In genomic region chr1:60180784-60181221, GRCm38 (mm10) we compare ENCODE assay signal across 8 mouse cellular contexts. TPM values are rescaled to one million over a fixed set of nuclear protein-coding genes. Genes with fewer than 3 reads are reported as not detected.
A peak's percentile ranks its signal among the peaks of the same experiment; 100 is the strongest.
DNase-seq lines count a peak whose midpoint lies in the region; ATAC-seq and TF ChIP-seq lines count a peak whose summit lies in the region.

No protein-coding gene starts in this region.

- no peaks in the 10 kb centered on the region for H3K36me3 ChIP-seq in forebrain, embryonic 13.5 days (ENCODE audit: poor library complexity, severe bottlenecking)
- H3K36me3 ChIP-seq in midbrain, postnatal 0 days (ENCODE audit: insufficient read depth, low read length) = no peaks in the 10 kb centered on the region

- H3K9ac ChIP-seq in forebrain, embryonic 13.5 days = peak overlapping the region; percentile 88
- peak overlapping the region; percentile 90 for H3K9ac ChIP-seq in midbrain, postnatal 0 days (replicated peaks; ENCODE audit: low read length, poor library complexity, severe bottlenecking)

- H3K4me2 ChIP-seq in forebrain, embryonic 13.5 days = peak overlapping the region; percentile 70
- H3K4me2 ChIP-seq in midbrain, postnatal 0 days (ENCODE audit: low read depth, low read length, poor library complexity, severe bottlenecking) = peak overlapping the region; percentile 63

- peaks cover 13% of the 10 kb centered on the region for H3K4me1 ChIP-seq in forebrain, embryonic 13.5 days
- no peaks in the 10 kb centered on the region for H3K4me1 ChIP-seq in midbrain, postnatal 0 days (ENCODE audit: insufficient read depth, low read length)

- no peak for TF ChIP-seq CTCF in midbrain, postnatal 0 days (IDR thresholded peaks at IDR 0.05)

- WGBS in forebrain, embryonic 13.5 days = under 1% methylated on average over 30 of the region's 30 CpGs
- under 1% methylated on average over 21 of the region's 30 CpGs for WGBS in midbrain, postnatal 0 days

- no peaks in the 10 kb centered on the region for H3K27me3 ChIP-seq in forebrain, embryonic 13.5 days
- no peaks in the 10 kb centered on the region for H3K27me3 ChIP-seq in midbrain, postnatal 0 days (ENCODE audit: insufficient read depth, low read length)

- H3K9me3 ChIP-seq in forebrain, embryonic 13.5 days (replicated peaks) = no peaks in the 10 kb centered on the region
- no peaks in the 10 kb centered on the region for H3K9me3 ChIP-seq in midbrain, postnatal 0 days (ENCODE audit: low read length)

- no peak for ATAC-seq in forebrain, embryonic 13.5 days
- peak; percentile 82; the same call in 1 of the 2 replicates for ATAC-seq in midbrain, postnatal 0 days (ENCODE audit: low FRiP score)

- peak overlapping the region; percentile 91 for H3K27ac ChIP-seq in forebrain, embryonic 13.5 days
- peak overlapping the region; percentile 92 for H3K27ac ChIP-seq in midbrain, postnatal 0 days (ENCODE audit: low read depth, low read length)

- DNase-seq in heart, adult 8-10 months (ENCODE audit: low spot score) = peak; percentile 48
- no peak for DNase-seq in heart, postnatal 14 days
- peak; percentile 45 for DNase-seq in urinary bladder, postnatal 14 days (ENCODE audit: low spot score)
- no peak for DNase-seq in urinary bladder, postnatal 25 days (ENCODE audit: low spot score)
- peak; percentile 24 to 41 for DNase-seq in layer of hippocampus, postnatal 25 days (ENCODE audit: extremely low spot score in 1 of 2, low spot score in 1 of 2)
- DNase-seq in midbrain, postnatal 0 days (ENCODE audit: low spot score) = no peak
- DNase-seq in MN1 (ENCODE audit: low spot score) = no peak

- intact Hi-C loops in heart, postnatal 14 days (cut with DNase I) = no loop called here

- H3K4me3 ChIP-seq in forebrain, embryonic 13.5 days = peak overlapping the region; percentile 94
- peak overlapping the region; percentile 95 for H3K4me3 ChIP-seq in midbrain, postnatal 0 days (ENCODE audit: low read depth, low read length)

RNA-seq across cellular contexts. Expression of gene Nbeal1, which starts 0.4 kb away (rescaled TPM):
- total RNA-seq in heart, adult 8-10 months (2022) = 10 to 100 TPM; 47.4 to 54.7 (median 52.1) TPM
- 10 to 100 TPM; 48.7 to 52.1 TPM for total RNA-seq in heart, postnatal 14 days (2021)
- 6.8 and 8.8 TPM in 2 replicates for polyA plus RNA-seq in forebrain, embryonic 13.5 days (2015; fragmentation: Nextera tagmentation; extraction: Ambion mirVana)
- 10 to 100 TPM; 17.0 to 21.1 TPM for total RNA-seq in layer of hippocampus, postnatal 25 days (2021)
- total RNA-seq in midbrain, postnatal 0 days (2014; rRNA removed) = 23.0 and 34.6 TPM in 2 replicates
- polyA plus RNA-seq in midbrain, postnatal 0 days (2015; fragmentation: Nextera tagmentation; extraction: Ambion mirVana) = 4.4 and 5.2 TPM in 2 replicates

Comparison
In these comparisons a context has a peak if more than half of its experiments do, and no peak if none do; other contexts are left out.
1. DNase-seq: peak in heart, adult 8-10 months (single experiment), urinary bladder, postnatal 14 days (single experiment) and layer of hippocampus, postnatal 25 days (2 of 2); none in heart, postnatal 14 days (0 of 2), urinary bladder, postnatal 25 days (single experiment), midbrain, postnatal 0 days (single experiment) and MN1 (single experiment).